Mouse (Mus musculus) macrophage (primary cell): Measurements from ENCODE around the gene Tmem108. TPM values are rescaled to one million over a fixed set of nuclear protein-coding genes. Genes with fewer than 3 reads are reported as not detected.

Source experiments
- H3K27ac ChIP-seq: fragments of 350-480 bp; formaldehyde crosslinking; 2 replicates; pipeline ENCODE4 v1.9.0; 2021
- H3K36me3 ChIP-seq: fragments of 350-480 bp; formaldehyde crosslinking; 2 replicates; pipeline ENCODE4 v1.9.0; 2021; ENCODE audit errors: inconsistent target
- H3K4me3 ChIP-seq: fragments of 350-480 bp; formaldehyde crosslinking; 2 replicates; pipeline ENCODE4 v1.9.0; 2021; ENCODE audit errors: inconsistent target
- H3K79me2 ChIP-seq: fragments of 350-480 bp; formaldehyde crosslinking; 2 replicates; pipeline ENCODE4 v1.9.0; 2021; ENCODE audit errors: inconsistent target
- WGBS: methylation state at CpG from one replicate; pipeline ENCODE4 v1.1.7; 2026; ENCODE audit warnings: inconsistent platforms; ENCODE audit not compliant: missing documents; 5-methylcytosine and 5-hydroxymethylcytosine counted together
- polyA plus RNA-seq: library from polyadenylated mRNA; stranded (reverse); fragments of 250-400 nt; gene quantifications from 3 replicates; pipeline ENCODE4 v1.2.4, GENCODE M21; 2018; ENCODE audit warnings: inconsistent platforms

Gene Tmem108
- polyA plus RNA-seq, 1 experiment from 2014 or later: not detected

- 25% methylated on average over 9 of the region's 10 CpGs for WGBS
- no peaks in the 10 kb centered on the region for H3K79me2 ChIP-seq
- no peaks in the 10 kb centered on the region for H3K36me3 ChIP-seq
- H3K27ac ChIP-seq: no peak overlapping the region
- no peak overlapping the region for H3K4me3 ChIP-seq
These were observed 107.5 kb downstream of the Tmem108 start for GRCm38 (mm10) chr9:103653995-103654587.

DNA sequence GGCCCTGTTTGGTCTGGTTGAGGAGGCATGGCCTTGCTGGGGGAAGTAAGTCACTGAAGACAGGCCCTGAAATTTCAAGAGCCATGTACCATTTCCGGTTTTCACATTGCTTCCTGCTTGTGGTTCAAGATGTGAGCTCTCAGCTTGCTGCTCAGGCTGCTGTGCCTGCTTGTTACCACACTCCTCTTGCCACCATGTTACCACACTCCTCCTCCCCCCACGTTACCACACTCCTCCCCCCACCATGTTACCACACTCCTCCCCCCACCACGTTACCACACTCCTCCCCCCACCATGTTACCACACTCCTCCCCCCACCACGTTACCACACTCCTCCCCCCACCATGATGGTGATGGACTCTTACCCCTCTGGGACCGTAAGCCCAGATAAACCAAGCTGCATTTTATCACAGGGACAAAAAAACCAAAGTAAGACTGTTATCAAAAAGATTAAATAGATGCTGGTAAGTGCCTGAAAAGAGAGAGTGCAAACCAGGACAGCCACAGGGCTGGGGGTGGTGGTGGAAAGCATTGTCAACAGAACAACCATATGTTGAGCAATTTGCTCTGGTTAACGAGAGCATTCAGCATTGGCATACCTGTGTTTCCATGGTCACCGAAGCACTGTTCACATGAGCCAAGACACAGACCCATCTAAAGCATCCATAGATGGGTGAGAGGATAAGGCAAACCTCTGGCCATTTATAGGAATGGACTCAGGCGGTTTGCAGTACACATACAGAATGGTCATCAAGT lies 109.3 kb downstream of the Tmem108 start:
- WGBS: 70% methylated on average over 6 of the region's 8 CpGs

GRCm38 (mm10) chr9:103646605-103647004 lies 115.0 kb downstream of the Tmem108 start:
- Histone ChIP-seq H3K79me2 (no peaks in the 10 kb centered on the region), H3K27ac (no peak overlapping the region), H3K4me3 (no peak overlapping the region), H3K36me3 (no peaks in the 10 kb centered on the region)
- 58% methylated on average over 2 of the region's 2 CpGs for WGBS

More for the DNA sequence above, 109.3 kb downstream of the Tmem108 start:
- Histone ChIP-seq H3K4me3 (no peak overlapping the region), H3K79me2 (no peaks in the 10 kb centered on the region), H3K36me3 (no peaks in the 10 kb centered on the region), H3K27ac (no peak overlapping the region)

- Histone ChIP-seq H3K4me3 (no peak overlapping the region), H3K79me2 (no peaks in the 10 kb centered on the region), H3K36me3 (no peaks in the 10 kb centered on the region), H3K27ac (no peak overlapping the region)
- 99% methylated on average over 7 of the region's 7 CpGs for WGBS
These were observed 115.9 kb downstream of the Tmem108 start for GRCm38 (mm10) chr9:103645724-103646123.

GRCm38 (mm10) chr9:103642300-103642699 lies 119.3 kb downstream of the Tmem108 start:
- Histone ChIP-seq H3K4me3 (no peak overlapping the region), H3K27ac (no peak overlapping the region), H3K36me3 (no peaks in the 10 kb centered on the region), H3K79me2 (no peaks in the 10 kb centered on the region)
- WGBS: 89% methylated on average over 10 of the region's 10 CpGs

DNA sequence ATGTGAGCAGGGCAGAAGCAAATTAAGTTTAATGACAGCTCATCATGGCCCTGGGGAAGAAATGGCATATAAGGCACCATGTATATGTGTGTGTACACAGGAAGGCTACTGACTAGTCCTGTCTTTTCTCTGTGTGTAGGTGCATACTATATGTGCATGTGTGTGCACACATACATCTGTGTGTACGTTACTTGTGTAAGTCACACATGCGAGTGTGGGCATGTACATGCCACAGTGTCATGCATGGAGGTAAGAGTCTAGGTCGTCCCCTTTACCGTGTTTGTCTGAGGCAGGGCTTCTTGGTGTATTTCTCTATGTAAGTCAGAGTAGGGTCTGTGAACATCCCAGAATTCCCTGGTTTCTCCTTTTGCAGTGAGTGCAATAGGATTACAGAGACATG lies 120.3 kb downstream of the Tmem108 start:
- H3K36me3 ChIP-seq: no peaks in the 10 kb centered on the region
- H3K4me3 ChIP-seq: no peak overlapping the region
- H3K27ac ChIP-seq: no peak overlapping the region
- no peaks in the 10 kb centered on the region for H3K79me2 ChIP-seq
- 94% methylated on average over 4 of the region's 4 CpGs for WGBS

- WGBS: 33% methylated on average over 1 of the region's 1 CpGs
- Histone ChIP-seq H3K36me3 (no peaks in the 10 kb centered on the region), H3K4me3 (no peak overlapping the region), H3K27ac (no peak overlapping the region), H3K79me2 (no peaks in the 10 kb centered on the region)
These were observed 122.2 kb downstream of the Tmem108 start for GRCm38 (mm10) chr9:103639413-103639812.

- no peaks in the 10 kb centered on the region for H3K36me3 ChIP-seq
- H3K79me2 ChIP-seq: no peaks in the 10 kb centered on the region
- no peak overlapping the region for H3K4me3 ChIP-seq
- no peak overlapping the region for H3K27ac ChIP-seq
- WGBS: 80% methylated on average over 3 of the region's 3 CpGs
These were observed 124.2 kb downstream of the Tmem108 start for GRCm38 (mm10) chr9:103637451-103637850.

- 78% methylated on average over 3 of the region's 3 CpGs for WGBS
- no peaks in the 10 kb centered on the region for H3K79me2 ChIP-seq
- H3K27ac ChIP-seq: no peak overlapping the region
- H3K36me3 ChIP-seq: no peaks in the 10 kb centered on the region
- H3K4me3 ChIP-seq: no peak overlapping the region
These were observed 124.8 kb downstream of the Tmem108 start for GRCm38 (mm10) chr9:103636847-103637246.

- Histone ChIP-seq H3K79me2 (no peaks in the 10 kb centered on the region), H3K36me3 (no peaks in the 10 kb centered on the region), H3K27ac (no peak overlapping the region), H3K4me3 (no peak overlapping the region)
- WGBS: 77% methylated on average over 9 of the region's 9 CpGs
These were observed 132.7 kb downstream of the Tmem108 start for GRCm38 (mm10) chr9:103628861-103629469.

GRCm38 (mm10) chr9:103627404-103627900 lies 134.2 kb downstream of the Tmem108 start:
- Histone ChIP-seq H3K27ac (no peak overlapping the region), H3K79me2 (no peaks in the 10 kb centered on the region), H3K4me3 (no peak overlapping the region), H3K36me3 (no peaks in the 10 kb centered on the region)
- WGBS: 92% methylated on average over 8 of the region's 8 CpGs

- Histone ChIP-seq H3K36me3 (no peaks in the 10 kb centered on the region), H3K27ac (no peak overlapping the region), H3K79me2 (no peaks in the 10 kb centered on the region), H3K4me3 (no peak overlapping the region)
- 83% methylated on average over 4 of the region's 4 CpGs for WGBS
These were observed 135.5 kb downstream of the Tmem108 start for GRCm38 (mm10) chr9:103626156-103626555.

GRCm38 (mm10) chr9:103624649-103625048 lies 137.0 kb downstream of the Tmem108 start:
- 43% methylated on average over 1 of the region's 1 CpGs for WGBS
- H3K79me2 ChIP-seq: no peaks in the 10 kb centered on the region
- no peak overlapping the region for H3K27ac ChIP-seq
- H3K4me3 ChIP-seq: no peak overlapping the region
- H3K36me3 ChIP-seq: no peaks in the 10 kb centered on the region

GRCm38 (mm10) chr9:103623560-103624316 lies 137.9 kb downstream of the Tmem108 start:
- H3K79me2 ChIP-seq: no peaks in the 10 kb centered on the region
- H3K4me3 ChIP-seq: no peak overlapping the region
- WGBS: 83% methylated on average over 19 of the region's 19 CpGs
- no peaks in the 10 kb centered on the region for H3K36me3 ChIP-seq
- no peak overlapping the region for H3K27ac ChIP-seq
